Mouse (Mus musculus) lung, adult 10 weeks (tissue): ENCODE data around the gene Cd27. TPM values are rescaled to one million over a fixed set of nuclear protein-coding genes. Genes with fewer than 3 reads are reported as not detected.

Experiments
- polyA plus RNA-seq: library from polyadenylated mRNA; stranded (reverse); fragments of 350-450 nt; fragmentation: Illumina TruSeq; extraction: RNeasy Lipid Tissue Mini Kit (QIAGEN cat#74804); gene quantifications from one replicate; pipeline ENCODE4 v1.2.3, GENCODE M21; 2014; ENCODE audit warnings: low read depth, low replicate concordance; ENCODE audit not compliant: insufficient read depth

The Cd27 gene
- polyA plus RNA-seq: 4.9 TPM

DNA sequence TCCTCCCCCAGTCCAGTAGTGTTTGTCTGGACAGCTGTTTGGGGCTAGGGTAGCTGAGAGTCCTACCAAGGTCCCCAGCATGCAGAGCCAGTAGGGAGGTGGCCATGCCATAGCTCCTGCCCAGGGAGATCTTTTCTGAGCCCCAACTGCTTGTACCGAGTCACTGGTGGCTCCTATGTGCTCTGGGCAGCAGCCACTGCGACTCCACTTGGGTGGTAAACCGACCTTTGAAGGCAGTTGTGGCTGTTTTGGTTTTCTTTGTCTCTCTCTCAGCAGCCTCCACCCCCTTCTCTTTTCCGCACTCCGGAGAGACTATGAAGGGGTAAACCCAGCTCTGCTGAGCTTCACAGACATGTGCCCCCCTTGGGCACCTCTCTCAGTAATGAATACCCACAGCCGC, at the start of gene Cd27:
Gene Cd27, minus strand, starts transcription at position 229 of the 400 bp plus-strand sequence.

DNA sequence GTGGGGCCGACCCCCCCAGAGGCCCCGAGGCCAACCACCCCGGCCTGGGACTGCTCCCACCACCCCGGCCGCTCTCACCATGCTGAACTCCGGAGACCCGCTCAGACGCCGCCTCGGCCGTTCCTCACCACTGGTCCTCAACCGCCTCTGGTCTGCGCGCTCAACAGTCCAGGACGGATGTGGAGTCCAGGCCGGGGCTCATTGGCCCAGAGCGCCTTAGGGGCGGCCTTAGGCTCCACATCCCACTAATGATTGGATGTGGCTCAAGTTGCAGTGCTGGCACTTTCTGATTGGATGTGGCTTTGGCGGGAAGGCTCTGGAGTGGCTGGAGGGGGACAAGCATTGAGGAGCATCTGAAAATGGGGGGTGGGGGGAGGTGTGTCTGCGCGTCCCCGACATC, 49.1 kb upstream of the Cd27 start, which contains the start of gene Tuba3a:
Gene Tuba3a, minus strand, starts transcription at position 153 of the 400 bp plus-strand sequence.

DNA sequence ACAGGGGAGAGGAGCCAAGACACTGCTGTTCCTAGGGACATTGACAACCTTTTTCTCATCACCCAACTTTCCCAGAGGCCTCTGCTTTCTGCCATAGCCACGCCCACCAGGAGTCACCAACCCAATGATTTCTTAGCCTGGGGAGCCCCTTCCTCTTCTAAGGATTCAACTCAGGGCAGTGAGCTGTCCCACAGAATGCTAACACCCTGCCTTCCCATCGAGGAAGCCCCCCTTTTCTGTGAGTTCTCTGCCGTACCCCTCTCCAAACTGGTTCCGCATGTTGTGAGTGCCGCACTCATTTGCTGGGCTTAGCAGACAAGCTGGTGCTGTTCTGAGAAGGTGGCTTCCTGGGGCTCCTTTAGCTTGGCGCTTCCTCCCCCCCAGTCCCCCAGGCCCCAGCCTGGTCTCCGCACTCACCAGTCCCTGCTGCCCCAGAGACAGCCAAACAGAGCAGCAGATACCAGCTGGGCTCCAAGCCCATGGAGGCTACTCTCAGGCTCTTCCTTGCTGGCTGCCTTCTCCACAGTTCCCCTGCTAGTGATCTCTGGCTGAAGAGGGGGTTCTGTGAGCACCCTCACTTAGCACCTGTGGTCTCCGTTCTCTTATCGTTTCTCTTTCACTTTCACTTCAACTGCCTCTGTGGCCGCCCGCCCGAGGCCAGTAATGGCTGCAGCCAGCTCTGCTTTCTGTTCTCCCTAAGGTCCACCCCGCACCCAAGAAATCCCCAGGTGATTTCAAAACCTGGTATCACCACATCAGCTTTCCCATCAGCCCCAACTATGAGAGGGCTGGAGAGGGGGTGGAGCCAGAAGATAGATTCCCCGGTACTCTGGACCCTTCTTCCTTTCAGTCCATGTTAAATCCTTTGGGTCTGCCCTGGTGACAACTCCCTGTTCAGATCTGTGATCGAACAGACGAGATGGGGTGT, 5.4 kb downstream of the Cd27 start, which contains the start of gene Tapbpl:
Gene Tapbpl, minus strand, starts transcription at position 744 of the 928 bp plus-strand sequence.

GRCm38 (mm10) chr6:125215148-125215954, 21.5 kb downstream of the Cd27 start, which contains the start of gene Vamp1:
Gene Vamp1, plus strand, starts transcription at chr6:125215551.

DNA sequence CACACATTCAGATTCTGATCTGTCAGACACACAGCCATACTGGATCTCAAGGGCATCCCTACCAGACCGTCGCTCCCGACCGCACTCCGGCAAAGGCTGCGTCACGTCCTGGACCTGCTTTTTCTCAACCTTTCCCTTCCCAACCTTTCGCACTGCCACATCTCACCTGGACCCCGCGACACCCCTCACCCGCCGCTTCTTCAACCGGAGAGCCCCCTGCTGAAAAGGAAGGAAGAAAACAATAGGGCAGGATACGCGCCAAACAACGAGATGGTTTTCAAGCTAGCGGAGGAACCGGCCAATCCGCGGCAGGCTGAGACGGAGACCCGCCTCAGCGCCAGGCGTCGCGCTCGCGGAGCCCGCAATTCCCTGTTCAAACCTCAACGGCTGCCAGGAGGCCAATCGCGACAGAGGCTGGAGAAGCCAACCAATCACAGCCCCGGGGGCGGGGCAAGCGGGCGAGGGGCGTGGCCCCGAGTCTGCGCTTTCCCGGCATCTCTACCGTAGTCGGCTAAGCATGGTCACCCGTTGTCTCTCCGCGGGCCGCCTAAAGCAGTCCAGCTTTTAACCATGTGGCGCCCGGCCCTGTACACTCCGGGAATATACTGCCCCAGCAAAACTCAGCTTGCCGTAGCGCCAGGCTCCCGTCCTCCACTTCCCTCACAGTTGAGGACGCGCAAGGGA, 45.3 kb downstream of the Cd27 start, which contains the start of the genes Ncapd2 and Mrpl51:
Gene Ncapd2, minus strand, starts transcription at position 370 of the 684 bp plus-strand sequence.
Gene Mrpl51, plus strand, starts transcription at position 470 of the 684 bp plus-strand sequence.

Other genes starting within 250 kb of the Cd27 start
- gene Pianp, start 240.3 kb downstream of the Cd27 start, polyA plus RNA-seq: 0.85 TPM
- 14.9 TPM for gene Zfp384, start 227.9 kb downstream of the Cd27 start, polyA plus RNA-seq
- 48.9 TPM for gene Ing4, start 197.2 kb downstream of the Cd27 start, polyA plus RNA-seq
- gene Acrbp, start 187.3 kb downstream of the Cd27 start, polyA plus RNA-seq: 5.7 TPM
- gene Lpar5, start 169.1 kb downstream of the Cd27 start, polyA plus RNA-seq: 0.61 TPM
- gene Chd4, start 141.0 kb downstream of the Cd27 start, polyA plus RNA-seq: 28.2 TPM
- 11.0 TPM for gene Nop2, start 105.1 kb downstream of the Cd27 start, polyA plus RNA-seq
- gene Iffo1, start 91.8 kb downstream of the Cd27 start, polyA plus RNA-seq: 8.6 TPM
- 405 TPM for gene Gapdh, start 70.5 kb downstream of the Cd27 start, polyA plus RNA-seq
- gene Ncapd2, start 45.3 kb downstream of the Cd27 start, polyA plus RNA-seq: 5.2 TPM
- gene Mrpl51, start 45.2 kb downstream of the Cd27 start, polyA plus RNA-seq: 67.2 TPM
- gene Vamp1, start 21.5 kb downstream of the Cd27 start, polyA plus RNA-seq: 3.8 TPM
- gene Tapbpl, start 5.2 kb downstream of the Cd27 start, polyA plus RNA-seq: 20.4 TPM
- gene Tuba3a, start 49.0 kb upstream of the Cd27 start, polyA plus RNA-seq: not detected
- gene Ltbr, start 76.9 kb upstream of the Cd27 start, polyA plus RNA-seq: 66.9 TPM
- 82.4 TPM for gene Scnn1a, start 83.6 kb upstream of the Cd27 start, polyA plus RNA-seq
- gene Tnfrsf1a, start 112.4 kb upstream of the Cd27 start, polyA plus RNA-seq: 94.3 TPM
- 0.72 TPM for gene Plekhg6, start 143.8 kb upstream of the Cd27 start, polyA plus RNA-seq